Mouse (Mus musculus): ENCODE measurements around the gene Pus10. TPM values are rescaled to one million over a fixed set of nuclear protein-coding genes. Genes with fewer than 3 reads are reported as not detected.

Pus10 gene
- polyA plus RNA-seq, 1 experiment from 2014 or later = 11.1 TPM

DNA sequence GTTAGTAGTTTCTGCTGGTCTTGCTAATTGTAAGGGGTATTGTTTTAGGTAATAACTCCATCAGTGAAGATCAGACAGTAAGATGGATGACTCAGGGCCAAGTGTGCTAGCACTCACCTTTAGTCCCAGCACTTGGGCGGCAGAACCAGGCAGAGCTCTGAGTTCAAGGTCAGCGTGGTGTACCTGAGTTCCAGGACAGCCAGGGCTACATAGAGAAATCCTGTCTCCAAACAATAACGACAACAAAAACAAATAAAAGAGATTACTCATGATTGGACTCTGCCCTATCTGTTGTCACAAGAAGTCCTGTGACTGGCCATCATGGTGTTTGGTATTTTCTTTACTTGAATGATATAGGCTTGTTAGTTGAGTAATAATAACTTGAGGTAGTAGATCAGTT lies 36.4 kb downstream of the Pus10 start:
- no peak overlapping the region for H3K4me3 ChIP-seq (ENCODE audit: low read depth, low read length)
- no peak overlapping the region for H3K27ac ChIP-seq (ENCODE audit: low read length)
- ATAC-seq = no peak

DNA sequence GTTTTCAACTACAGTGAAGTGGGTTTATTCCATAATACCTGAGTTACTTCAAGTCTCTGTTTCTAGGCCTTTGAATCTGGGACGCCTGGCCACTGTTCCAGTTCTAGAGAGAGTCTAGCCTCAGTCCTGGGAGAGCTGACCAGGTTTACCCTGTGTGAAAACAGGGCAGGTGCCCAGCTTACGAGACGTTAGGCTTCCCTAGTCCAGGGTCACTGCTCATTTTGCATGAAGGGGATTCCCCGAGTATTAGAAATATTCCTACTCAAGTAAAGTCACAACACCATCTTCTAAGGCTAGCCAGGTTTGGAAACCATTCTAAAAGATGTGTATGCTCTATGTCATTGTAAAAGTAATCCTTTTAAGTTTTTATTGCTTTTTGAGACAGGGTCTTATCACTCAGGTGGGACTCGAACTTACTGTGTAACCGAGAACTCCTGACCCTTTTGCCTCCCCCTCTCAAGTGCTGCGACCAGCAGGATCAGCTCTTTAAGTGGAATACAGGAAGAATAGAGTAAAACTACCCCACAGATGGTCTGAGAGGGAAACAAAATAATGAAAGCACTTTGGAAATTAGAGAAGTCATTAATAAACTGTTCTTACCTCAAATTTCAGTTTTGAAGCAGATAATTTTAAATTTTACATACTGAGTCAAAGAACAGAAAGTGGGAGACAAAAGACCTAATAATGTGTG lies 39.3 kb downstream of the Pus10 start:
- no peak overlapping the region for H3K27ac ChIP-seq (ENCODE audit: low read length)
- H3K4me2 ChIP-seq (replicated peaks; ENCODE audit: low read depth, low read length) = no peak overlapping the region
- peaks cover 4% of the 10 kb centered on the region; the same call in 1 of the 2 replicates for H3K36me3 ChIP-seq (ENCODE audit: insufficient read depth, low read length)
- TF ChIP-seq EP300 (IDR thresholded peaks at IDR 0.05) (no peak), CTCF (IDR thresholded peaks at IDR 0.05) (no peak)
- H3K27me3 ChIP-seq (replicated peaks; ENCODE audit: insufficient read depth, low read length) = no peaks in the 10 kb centered on the region
- H3K9me3 ChIP-seq (ENCODE audit: low read length) = no peaks in the 10 kb centered on the region
- H3K9ac ChIP-seq (replicated peaks; ENCODE audit: low read depth) = no peak overlapping the region
- no peak for DNase-seq (ENCODE audit: low spot score)
- H3K4me1 ChIP-seq (ENCODE audit: insufficient read depth, low read depth, low read length) = no peaks in the 10 kb centered on the region
- no peak overlapping the region for H3K4me3 ChIP-seq (ENCODE audit: low read depth, low read length)
- WGBS = 84% methylated on average over 7 of the region's 7 CpGs
- ATAC-seq = no peak

More for the DNA sequence above, 36.4 kb downstream of the Pus10 start:
- no peak for TF ChIP-seq CTCF (IDR thresholded peaks at IDR 0.05)
- no peak for TF ChIP-seq EP300 (IDR thresholded peaks at IDR 0.05)
- Histone ChIP-seq H3K9ac (replicated peaks; ENCODE audit: low read depth) (no peak overlapping the region), H3K36me3 (ENCODE audit: insufficient read depth, low read length) (no peaks in the 10 kb centered on the region), H3K4me1 (ENCODE audit: insufficient read depth, low read depth, low read length) (no peaks in the 10 kb centered on the region), H3K9me3 (ENCODE audit: low read length) (no peaks in the 10 kb centered on the region), H3K27me3 (replicated peaks; ENCODE audit: insufficient read depth, low read length) (no peaks in the 10 kb centered on the region), H3K4me2 (replicated peaks; ENCODE audit: low read depth, low read length) (no peak overlapping the region)
- no peak for DNase-seq (ENCODE audit: low spot score)
- WGBS = 95% methylated on average over 3 of the region's 3 CpGs

DNA sequence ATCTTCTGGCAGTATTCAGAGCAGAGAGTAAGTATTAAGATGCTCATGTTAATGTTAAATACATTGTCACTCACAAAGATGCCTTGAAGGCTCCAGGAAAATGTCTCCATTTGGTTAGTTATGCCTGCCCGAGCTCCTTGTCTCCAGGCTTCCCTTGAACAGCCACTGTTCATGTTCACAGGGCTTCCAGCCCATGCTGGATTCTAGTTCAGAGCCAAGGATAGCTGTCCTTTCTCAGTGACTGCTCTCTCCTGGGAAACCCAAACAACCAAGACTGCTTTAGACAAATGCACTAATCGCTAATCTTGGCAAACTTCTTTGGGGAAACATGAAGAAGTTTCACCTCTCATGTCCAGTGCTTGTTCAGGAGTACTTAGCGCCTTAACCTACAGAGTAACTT lies 46.8 kb downstream of the Pus10 start:
- Histone ChIP-seq H3K27ac (ENCODE audit: low read length) (no peak overlapping the region), H3K9me3 (ENCODE audit: low read length) (no peaks in the 10 kb centered on the region), H3K4me3 (ENCODE audit: low read depth, low read length) (no peak overlapping the region), H3K9ac (replicated peaks; ENCODE audit: low read depth) (no peak overlapping the region), H3K36me3 (ENCODE audit: insufficient read depth, low read length) (peaks cover 36% of the 10 kb centered on the region; the same call in 1 of the 2 replicates), H3K27me3 (replicated peaks; ENCODE audit: insufficient read depth, low read length) (no peaks in the 10 kb centered on the region), H3K4me2 (replicated peaks; ENCODE audit: low read depth, low read length) (no peak overlapping the region), H3K4me1 (ENCODE audit: insufficient read depth, low read depth, low read length) (no peaks in the 10 kb centered on the region)
- DNase-seq (ENCODE audit: low spot score) (no peak), ATAC-seq (no peak)
- TF ChIP-seq CTCF (IDR thresholded peaks at IDR 0.05) (no peak), EP300 (IDR thresholded peaks at IDR 0.05) (no peak)
- 86% methylated on average over 3 of the region's 3 CpGs for WGBS

DNA sequence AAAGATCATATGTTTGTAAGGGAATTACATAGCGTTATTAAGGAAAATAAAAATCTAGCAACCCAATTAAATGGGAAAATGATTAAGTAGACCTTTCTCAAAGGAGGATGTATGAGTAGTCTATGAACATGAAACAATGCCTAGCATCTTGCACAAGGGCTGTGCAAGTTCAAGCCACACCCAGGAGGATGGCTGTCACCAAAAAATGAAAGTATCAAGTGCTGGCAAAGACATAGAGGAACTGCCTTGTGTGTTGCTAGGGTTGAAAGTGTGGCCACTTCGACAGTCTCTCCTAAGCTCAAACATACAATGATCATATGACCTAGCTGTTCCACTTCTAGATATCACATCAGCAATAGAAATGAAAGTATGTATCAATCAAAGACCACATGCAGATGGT lies 53.4 kb downstream of the Pus10 start:
- TF ChIP-seq EP300 (IDR thresholded peaks at IDR 0.05) = no peak
- no peak for TF ChIP-seq CTCF (IDR thresholded peaks at IDR 0.05)
- Histone ChIP-seq H3K4me2 (replicated peaks; ENCODE audit: low read depth, low read length) (no peak overlapping the region), H3K9me3 (ENCODE audit: low read length) (no peaks in the 10 kb centered on the region), H3K4me1 (ENCODE audit: insufficient read depth, low read depth, low read length) (no peaks in the 10 kb centered on the region), H3K4me3 (ENCODE audit: low read depth, low read length) (no peak overlapping the region), H3K27ac (ENCODE audit: low read length) (no peak overlapping the region), H3K36me3 (ENCODE audit: insufficient read depth, low read length) (peaks cover 13% of the 10 kb centered on the region), H3K9ac (replicated peaks; ENCODE audit: low read depth) (no peak overlapping the region), H3K27me3 (replicated peaks; ENCODE audit: insufficient read depth, low read length) (no peaks in the 10 kb centered on the region)
- ATAC-seq = no peak
- DNase-seq (ENCODE audit: low spot score) = no peak
- 94% methylated on average over 2 of the region's 2 CpGs for WGBS

DNA sequence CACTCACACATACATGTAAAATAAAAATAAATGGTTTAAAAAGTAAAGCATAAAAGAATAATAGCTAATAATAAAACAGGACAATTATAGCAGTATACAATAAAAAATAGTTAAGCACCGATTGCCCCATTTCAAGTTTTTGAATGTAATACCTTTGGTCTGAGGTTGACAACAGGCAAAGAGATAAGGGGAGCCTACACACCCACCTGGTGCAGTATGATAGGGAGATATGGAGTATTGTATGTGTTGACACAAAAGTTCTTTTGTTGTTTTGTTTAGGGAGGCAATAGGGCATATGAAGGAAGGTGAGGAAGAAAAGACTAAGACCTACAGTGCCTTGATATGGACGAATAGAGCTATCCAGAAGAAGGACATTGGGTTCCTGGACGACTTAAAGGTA lies 54.4 kb downstream of the Pus10 start:
- H3K4me2 ChIP-seq (replicated peaks; ENCODE audit: low read depth, low read length) = no peak overlapping the region
- TF ChIP-seq EP300 (IDR thresholded peaks at IDR 0.05) (no peak), CTCF (IDR thresholded peaks at IDR 0.05) (no peak)
- DNase-seq (ENCODE audit: low spot score) (no peak), ATAC-seq (no peak)
- no peaks in the 10 kb centered on the region for H3K27me3 ChIP-seq (replicated peaks; ENCODE audit: insufficient read depth, low read length)
- H3K9ac ChIP-seq (replicated peaks; ENCODE audit: low read depth) = no peak overlapping the region
- H3K4me3 ChIP-seq (ENCODE audit: low read depth, low read length) = no peak overlapping the region
- H3K36me3 ChIP-seq (ENCODE audit: insufficient read depth, low read length) = peaks cover 11% of the 10 kb centered on the region
- no peaks in the 10 kb centered on the region for H3K4me1 ChIP-seq (ENCODE audit: insufficient read depth, low read depth, low read length)
- WGBS = 90% methylated on average over 3 of the region's 3 CpGs
- no peak overlapping the region for H3K27ac ChIP-seq (ENCODE audit: low read length)
- H3K9me3 ChIP-seq (ENCODE audit: low read length) = no peaks in the 10 kb centered on the region

DNA sequence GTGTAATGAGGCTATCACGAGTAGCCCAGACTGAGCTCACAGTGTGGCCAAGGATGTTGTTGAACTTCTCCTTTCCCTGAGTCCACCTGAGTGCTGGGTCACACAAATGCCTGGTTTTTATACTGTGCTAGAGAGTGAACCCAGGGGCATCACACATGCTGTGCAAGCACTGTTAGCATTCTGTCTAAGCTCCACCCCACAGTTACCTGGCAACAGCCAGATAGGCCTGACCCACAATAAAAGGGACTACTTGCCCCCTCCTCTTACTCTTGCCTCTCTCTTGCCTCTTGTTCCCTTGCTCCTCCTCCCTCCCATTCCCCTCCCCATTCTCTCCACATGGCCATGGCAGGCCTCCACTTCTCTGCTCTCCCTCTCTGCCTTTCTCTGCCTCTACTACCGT lies 56.9 kb downstream of the Pus10 start:
- H3K4me2 ChIP-seq (replicated peaks; ENCODE audit: low read depth, low read length) = no peak overlapping the region
- TF ChIP-seq EP300 (IDR thresholded peaks at IDR 0.05) (no peak), CTCF (IDR thresholded peaks at IDR 0.05) (no peak)
- H3K9me3 ChIP-seq (ENCODE audit: low read length) = no peaks in the 10 kb centered on the region
- no peak for ATAC-seq
- no peak for DNase-seq (ENCODE audit: low spot score)
- no peak overlapping the region for H3K4me3 ChIP-seq (ENCODE audit: low read depth, low read length)
- WGBS = 28% methylated on average over 2 of the region's 2 CpGs
- H3K27me3 ChIP-seq (replicated peaks; ENCODE audit: insufficient read depth, low read length) = no peaks in the 10 kb centered on the region
- H3K27ac ChIP-seq (ENCODE audit: low read length) = no peak overlapping the region
- peaks cover 3% of the 10 kb centered on the region for H3K36me3 ChIP-seq (ENCODE audit: insufficient read depth, low read length)
- no peak overlapping the region for H3K9ac ChIP-seq (replicated peaks; ENCODE audit: low read depth)
- H3K4me1 ChIP-seq (ENCODE audit: insufficient read depth, low read depth, low read length) = no peaks in the 10 kb centered on the region
